18 mouse cellular contexts compared by ENCODE assay signal in genomic region chr3:38695836-38696235, GRCm38 (mm10).
DNase-seq lines count a peak whose midpoint lies in the region; ATAC-seq and TF ChIP-seq lines count a peak whose summit lies in the region.
"Had no signal": no experiment of that assay in that cellular context is flagged by ENCODE, and none has a peak within 500 bp of the region (broad histone marks: within the 10 kb centered on the region; RNA-seq: fewer than 3 reads in every experiment).

No protein-coding gene starts in this region.

- TF ChIP-seq CTCF in forebrain, postnatal 0 days (IDR thresholded peaks at IDR 0.05; ENCODE audit: low read depth) = no peak

- no peaks in the 10 kb centered on the region for H3K27me3 ChIP-seq in forebrain, postnatal 0 days (ENCODE audit: insufficient read depth, low read length)
- H3K27me3 ChIP-seq in forebrain, embryonic 10.5 days (ENCODE audit: poor library complexity, severe bottlenecking) = no peaks in the 10 kb centered on the region
- H3K27me3 ChIP-seq in hindbrain, embryonic 14.5 days (ENCODE audit: control insufficient read depth, insufficient read depth, low read length) = no peaks in the 10 kb centered on the region
- no peaks in the 10 kb centered on the region for H3K27me3 ChIP-seq in hindbrain, embryonic 10.5 days (ENCODE audit: insufficient read depth, poor library complexity, severe bottlenecking)
- H3K27me3 ChIP-seq: hindbrain, embryonic 12.5 days; midbrain, embryonic 12.5 days had no signal

- H3K9me3 ChIP-seq in forebrain, postnatal 0 days (ENCODE audit: low read length) = no peaks in the 10 kb centered on the region
- peaks cover 9% of the 10 kb centered on the region; the same call in 1 of the 2 replicates for H3K9me3 ChIP-seq in forebrain, embryonic 10.5 days
- 0 out of 2 replicates have a peak, but pooled peaks cover 3% of the 10 kb centered on the region for H3K9me3 ChIP-seq in hindbrain, embryonic 14.5 days (ENCODE audit: control insufficient read depth, low read length)
- H3K9me3 ChIP-seq in hindbrain, embryonic 10.5 days = 0 out of 2 replicates have a peak, but pooled peaks cover 2% of the 10 kb centered on the region
- H3K9me3 ChIP-seq: midbrain, embryonic 12.5 days had no signal

- H3K4me2 ChIP-seq in forebrain, postnatal 0 days (ENCODE audit: low read depth) = no peak overlapping the region
- H3K4me2 ChIP-seq in hindbrain, embryonic 14.5 days (replicated peaks) = no peak overlapping the region
- H3K4me2 ChIP-seq: hindbrain, embryonic 12.5 days; liver, embryonic 11.5 days; midbrain, embryonic 12.5 days had no signal

- peak; percentile 83 for ATAC-seq in forebrain, postnatal 0 days
- no peak for ATAC-seq in hindbrain, embryonic 14.5 days (ENCODE audit: low FRiP score)
- no peak for ATAC-seq in megakaryocyte, adult 5-6 weeks (ENCODE audit: poor library complexity, severe bottlenecking)

- no peak overlapping the region for H3K4me3 ChIP-seq in forebrain, postnatal 0 days (ENCODE audit: low read depth, low read length)
- no peak overlapping the region for H3K4me3 ChIP-seq in forebrain, embryonic 10.5 days
- H3K4me3 ChIP-seq in hindbrain, embryonic 14.5 days (replicated peaks; ENCODE audit: low read length) = no peak overlapping the region
- H3K4me3 ChIP-seq in hindbrain, embryonic 10.5 days = no peak overlapping the region
- H3K4me3 ChIP-seq: hindbrain, embryonic 12.5 days; midbrain, embryonic 12.5 days had no signal

- DNase-seq in forebrain, postnatal 0 days = peak; percentile 61
- no peak for DNase-seq in forebrain, embryonic 10.5 days (ENCODE audit: extremely low spot score, low spot score)
- peak; percentile 36 for DNase-seq in hindbrain, embryonic 14.5 days (ENCODE audit: low spot score)
- no peak for DNase-seq in hindbrain, embryonic 10.5 days (ENCODE audit: low spot score)
- DNase-seq in right cerebral cortex, postnatal 10 days (ENCODE audit: low spot score in 2 of 2) = peak; percentile 46 to 58
- DNase-seq in right cerebral cortex, postnatal 25 days = no peak
- DNase-seq: adrenal gland, adult 2 months; B cell, adult 2 months; cerebellum, adult 8-10 months; embryo, embryonic 11 days; kidney, adult 2 months; kidney, postnatal 4 days; thymus, postnatal 4 days had no signal

- 35% methylated on average over 7 of the region's 7 CpGs for WGBS in forebrain, postnatal 0 days
- WGBS in forebrain, embryonic 10.5 days = 93% methylated on average over 7 of the region's 7 CpGs
- WGBS in hindbrain, embryonic 14.5 days = 59% methylated on average over 7 of the region's 7 CpGs
- 91% methylated on average over 7 of the region's 7 CpGs for WGBS in hindbrain, embryonic 10.5 days

- no peak overlapping the region for H3K27ac ChIP-seq in forebrain, postnatal 0 days (ENCODE audit: low read depth, low read length)
- no peak overlapping the region for H3K27ac ChIP-seq in forebrain, embryonic 10.5 days
- no peak overlapping the region for H3K27ac ChIP-seq in hindbrain, embryonic 14.5 days
- no peak overlapping the region for H3K27ac ChIP-seq in hindbrain, embryonic 10.5 days
- H3K27ac ChIP-seq: hindbrain, embryonic 12.5 days; midbrain, embryonic 12.5 days; stomach, postnatal 0 days had no signal

- H3K9ac ChIP-seq in forebrain, postnatal 0 days = no peak overlapping the region
- no peak overlapping the region for H3K9ac ChIP-seq in hindbrain, embryonic 14.5 days
- H3K9ac ChIP-seq: hindbrain, embryonic 12.5 days; midbrain, embryonic 12.5 days had no signal

- H3K36me3 ChIP-seq in forebrain, postnatal 0 days (ENCODE audit: insufficient read depth) = no peaks in the 10 kb centered on the region
- H3K36me3 ChIP-seq in forebrain, embryonic 10.5 days (replicated peaks) = no peaks in the 10 kb centered on the region
- H3K36me3 ChIP-seq in hindbrain, embryonic 14.5 days (replicated peaks; ENCODE audit: control insufficient read depth, insufficient read depth) = no peaks in the 10 kb centered on the region
- no peaks in the 10 kb centered on the region for H3K36me3 ChIP-seq in hindbrain, embryonic 10.5 days
- H3K36me3 ChIP-seq: hindbrain, embryonic 12.5 days; midbrain, embryonic 12.5 days had no signal

- H3K4me1 ChIP-seq in forebrain, postnatal 0 days (ENCODE audit: insufficient read depth) = no peaks in the 10 kb centered on the region
- H3K4me1 ChIP-seq in forebrain, embryonic 10.5 days = peaks cover 19% of the 10 kb centered on the region
- no peaks in the 10 kb centered on the region for H3K4me1 ChIP-seq in hindbrain, embryonic 14.5 days (replicated peaks; ENCODE audit: control insufficient read depth, insufficient read depth, low read length)
- peaks cover 23% of the 10 kb centered on the region for H3K4me1 ChIP-seq in hindbrain, embryonic 10.5 days (replicated peaks)

Comparison
In these comparisons a context has a peak if more than half of its experiments do, and no peak if none do; other contexts are left out.
1. DNase-seq: peak in forebrain, postnatal 0 days (single experiment), hindbrain, embryonic 14.5 days (single experiment) and right cerebral cortex, postnatal 10 days (2 of 2); none in forebrain, embryonic 10.5 days (single experiment), hindbrain, embryonic 10.5 days (single experiment) and right cerebral cortex, postnatal 25 days (single experiment).